Mouse (Mus musculus): ENCODE measurements around the gene Dbt.
"Not testable (repeated sequence)": the region's sequence is repeated elsewhere in the genome, so short reads cannot be mapped to it uniquely, and the experiment has no call there.

Gene Dbt

DNA sequence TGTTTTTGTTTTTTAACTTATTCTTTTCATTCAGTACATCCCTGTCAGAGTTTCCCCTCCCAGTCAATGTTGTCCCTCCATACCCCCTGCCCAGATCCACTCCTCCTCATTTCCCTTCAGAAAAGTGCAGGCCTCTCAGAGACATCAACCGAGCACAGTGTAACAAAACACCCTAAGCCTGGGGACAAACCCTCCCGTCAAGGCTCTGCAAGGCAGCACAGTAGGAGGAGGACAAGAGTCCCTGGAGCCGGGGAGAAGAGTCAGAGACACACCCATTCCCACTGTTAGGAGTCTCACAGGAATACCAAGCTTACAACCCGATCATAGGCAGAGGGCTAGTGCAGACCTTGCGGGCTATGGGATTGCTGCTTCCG lies 24.3 kb downstream of the Dbt start:
- DNase-seq (ENCODE audit: low read depth, low spot score), result no peak

DNA sequence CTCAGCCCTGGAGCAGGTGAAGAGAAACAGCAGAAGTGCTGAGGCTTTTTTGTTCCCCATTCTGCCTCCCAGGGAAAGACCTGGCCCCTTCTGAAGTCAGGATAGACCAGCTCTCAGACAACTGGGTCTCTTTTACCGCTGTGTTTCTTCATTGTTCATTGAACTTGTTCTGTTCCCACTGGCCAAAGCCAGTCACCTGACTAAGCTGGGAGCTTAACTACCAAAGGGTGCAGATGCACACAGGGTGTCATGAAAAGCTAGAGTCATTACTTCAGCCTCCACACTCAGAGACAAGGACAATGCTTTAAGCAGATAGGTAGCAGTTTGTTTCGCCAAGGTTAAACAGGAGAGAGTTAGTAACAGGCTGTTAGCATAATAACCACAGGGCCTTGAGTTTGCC lies 29.2 kb downstream of the Dbt start:
- DNase-seq (ENCODE audit: low read depth, low spot score), result no peak

DNA sequence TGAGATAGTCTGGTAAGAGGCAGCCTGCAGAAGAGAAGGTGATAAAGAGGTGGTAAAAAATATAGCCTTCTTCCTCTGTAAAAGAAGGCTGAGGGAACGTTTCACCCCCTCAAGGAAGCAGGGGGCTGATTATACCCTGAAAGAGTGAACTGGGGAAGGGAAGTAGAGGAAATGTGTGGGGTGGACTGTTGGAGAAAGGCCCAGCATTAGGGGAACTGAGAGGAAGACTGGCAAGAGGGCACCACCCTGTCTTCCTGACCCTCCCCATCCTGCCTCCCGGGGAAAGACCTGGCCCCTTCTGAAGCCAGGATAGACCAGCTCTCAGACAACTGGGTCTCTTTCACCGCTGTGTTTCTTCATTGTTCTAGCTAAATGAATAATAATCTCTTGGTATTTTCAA lies 29.7 kb downstream of the Dbt start:
- DNase-seq (ENCODE audit: low read depth, low spot score), result no peak

DNA sequence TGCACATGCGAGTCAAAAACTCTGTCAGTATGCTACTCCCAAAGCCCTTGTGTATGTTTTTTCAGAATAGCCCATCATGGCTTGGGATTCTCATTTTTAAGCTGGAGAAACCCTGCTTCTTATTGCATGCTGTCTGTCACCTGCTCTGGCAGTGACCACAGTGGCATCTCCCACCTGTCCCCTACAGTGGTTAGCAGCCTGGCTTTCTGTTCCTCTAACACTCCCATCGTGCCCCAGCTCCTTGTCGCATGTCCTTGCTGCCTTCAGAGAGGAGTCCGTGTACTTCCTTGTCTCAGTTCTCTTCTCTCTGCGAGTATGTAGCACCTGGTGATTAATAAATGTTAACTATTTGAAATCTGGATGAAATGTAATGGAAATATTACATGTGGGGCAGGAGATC lies 34.6 kb downstream of the Dbt start:
- DNase-seq (ENCODE audit: low read depth, low spot score), result no peak

DNA sequence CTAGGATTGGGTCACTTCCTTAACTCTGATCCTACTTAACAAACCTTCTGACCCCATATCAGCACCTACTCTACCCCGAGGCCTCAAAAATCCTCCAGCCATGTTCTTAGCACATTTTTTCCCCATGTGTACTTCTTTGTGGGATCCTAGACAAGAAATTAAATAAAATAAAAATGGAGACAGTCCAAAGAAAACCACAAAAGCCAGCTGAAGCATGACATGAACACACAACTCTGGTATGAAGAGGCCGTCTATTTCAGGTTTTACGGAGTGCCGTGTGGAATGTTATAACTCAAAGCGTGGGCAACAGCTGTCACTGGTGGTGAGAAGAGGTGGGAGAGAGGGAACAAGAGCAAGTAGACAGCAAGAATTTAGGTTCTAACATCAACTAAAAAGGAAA lies 38.5 kb downstream of the Dbt start:
- DNase-seq (ENCODE audit: low read depth, low spot score), result no peak

DNA sequence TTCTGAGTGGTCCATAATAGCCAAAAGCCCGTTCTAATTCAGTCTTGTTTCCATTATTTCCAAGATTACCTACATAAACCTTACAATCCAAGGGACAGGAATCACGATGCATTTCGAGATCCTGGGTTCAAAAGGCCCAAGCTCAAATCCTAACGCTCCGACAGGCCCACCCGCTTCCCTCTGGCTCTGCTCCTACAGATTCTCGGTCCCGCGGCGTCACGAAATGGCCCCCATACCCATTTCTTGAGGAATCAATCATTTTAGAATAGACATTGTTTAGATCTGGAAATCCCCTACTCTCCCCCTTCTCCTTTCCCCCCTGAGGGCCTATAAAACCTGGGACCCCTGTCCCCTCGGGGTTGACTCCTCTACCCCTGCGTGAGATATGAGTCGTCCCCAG lies 48.4 kb downstream of the Dbt start:
- not testable (repeated sequence) for DNase-seq (ENCODE audit: low read depth, low spot score)

DNA sequence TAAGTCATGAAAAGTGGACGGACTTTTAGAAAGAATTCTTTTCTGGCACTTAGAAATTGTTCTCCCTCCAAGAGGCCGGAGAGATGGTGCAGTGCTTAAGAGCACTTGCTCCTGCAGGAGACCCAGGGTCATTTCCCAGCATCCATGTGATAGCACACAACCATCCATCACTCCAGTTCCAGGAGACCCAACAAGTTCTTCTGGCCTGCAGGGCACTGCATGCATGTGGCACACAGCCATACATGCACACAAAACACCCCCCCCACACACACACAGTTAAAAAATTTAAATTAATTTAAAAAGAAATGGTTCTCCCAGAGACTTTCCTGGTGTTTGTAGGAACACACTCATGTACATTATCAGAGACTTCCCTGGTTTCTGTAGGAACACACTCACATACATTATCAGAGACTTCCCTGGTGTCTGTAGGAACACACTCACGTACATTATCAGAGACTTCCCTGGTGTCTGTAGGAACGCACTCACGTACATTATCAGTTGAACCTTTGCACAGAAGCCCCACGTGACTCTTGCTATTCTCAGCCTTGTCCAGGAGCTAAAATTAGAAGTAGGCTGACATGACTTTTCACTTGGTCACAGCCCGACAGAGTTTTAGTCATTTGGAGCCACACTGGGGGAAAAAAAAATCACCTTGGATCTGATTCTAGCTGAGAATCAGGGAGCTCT lies 49.7 kb downstream of the Dbt start, which contains the start of gene Lrrc39:
Gene Lrrc39 (plus strand): TSS at position 566 of the 687 bp plus-strand sequence.
- DNase-seq (ENCODE audit: low read depth, low spot score), result no peak

DNA sequence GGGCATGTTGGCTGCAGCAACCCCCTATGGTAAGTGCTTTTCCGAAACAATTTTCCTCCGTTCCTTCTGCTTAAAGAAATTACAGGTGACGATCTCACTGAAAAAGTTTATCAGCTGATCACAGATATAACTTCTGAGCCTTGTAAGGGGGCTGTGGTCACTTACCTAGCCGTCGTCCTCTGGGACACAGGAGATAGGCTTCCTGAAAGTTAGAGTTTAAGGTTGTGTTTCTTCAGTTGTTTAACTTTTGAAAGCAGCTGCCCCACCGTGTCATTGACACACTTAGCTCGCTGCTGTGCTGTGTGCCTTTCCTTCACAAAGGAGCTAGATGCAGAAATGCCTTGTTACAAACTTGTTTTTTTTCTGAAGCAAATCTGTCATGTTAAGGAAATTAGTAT lies 50.2 kb downstream of the Dbt start:
- no peak for DNase-seq (ENCODE audit: low read depth, low spot score)

DNA sequence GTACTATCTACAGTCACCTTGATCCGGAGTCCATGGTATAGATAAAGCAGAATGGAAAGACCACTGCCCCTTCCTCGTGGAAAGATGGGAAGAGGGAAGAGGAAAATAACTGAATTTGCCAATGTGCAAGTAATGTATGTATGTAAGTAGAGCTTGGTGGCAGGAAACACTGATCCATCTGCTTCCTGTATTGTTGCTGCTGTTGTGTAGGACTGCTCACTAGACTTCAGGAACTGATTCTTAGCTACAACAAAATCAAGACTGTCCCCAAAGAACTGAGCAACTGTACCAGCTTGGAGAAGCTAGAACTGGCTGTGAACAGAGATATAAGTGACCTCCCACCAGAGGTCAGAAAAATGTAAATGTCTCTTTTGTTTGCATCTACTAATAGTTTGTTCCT lies 57.8 kb downstream of the Dbt start:
- DNase-seq (ENCODE audit: low read depth, low spot score), result no peak

DNA sequence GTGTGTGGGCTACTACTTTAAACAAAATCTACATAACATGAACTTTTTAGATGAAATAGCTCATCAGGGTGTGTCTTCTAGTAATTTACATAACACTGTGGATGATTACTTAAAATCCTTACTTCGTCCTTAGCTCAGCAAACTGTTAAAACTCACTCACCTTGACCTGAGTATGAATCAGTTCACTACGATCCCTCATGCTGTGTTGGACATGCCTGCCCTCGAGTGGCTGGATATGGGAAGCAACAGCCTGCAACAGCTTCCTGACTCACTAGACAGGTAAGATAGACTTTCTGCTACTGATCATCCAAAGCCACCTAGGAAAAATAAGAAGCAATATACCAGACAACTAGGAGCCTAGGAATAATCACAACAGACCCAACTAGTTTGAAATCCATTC lies 64.4 kb downstream of the Dbt start:
- no peak for DNase-seq (ENCODE audit: low read depth, low spot score)

DNA sequence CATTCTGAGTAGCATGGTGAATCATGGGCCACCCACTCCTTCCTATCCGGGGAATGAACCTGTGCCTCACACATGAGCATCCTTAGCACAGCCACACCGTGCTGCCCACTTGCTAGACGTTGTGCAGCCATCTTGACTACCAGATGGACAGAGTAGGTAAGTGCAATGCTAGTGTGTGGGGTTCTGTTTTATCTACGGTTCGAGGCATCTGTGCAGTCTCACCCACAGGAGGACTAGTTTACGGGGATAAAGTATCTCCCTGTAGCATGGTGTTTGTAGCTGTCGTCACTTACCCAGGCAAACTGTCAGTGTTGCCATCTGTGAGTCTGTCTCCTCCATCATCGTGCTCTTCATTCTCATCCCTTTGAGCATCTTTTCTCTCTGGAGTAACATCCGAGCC lies 69.3 kb downstream of the Dbt start:
- DNase-seq (ENCODE audit: low read depth, low spot score), result no peak

DNA sequence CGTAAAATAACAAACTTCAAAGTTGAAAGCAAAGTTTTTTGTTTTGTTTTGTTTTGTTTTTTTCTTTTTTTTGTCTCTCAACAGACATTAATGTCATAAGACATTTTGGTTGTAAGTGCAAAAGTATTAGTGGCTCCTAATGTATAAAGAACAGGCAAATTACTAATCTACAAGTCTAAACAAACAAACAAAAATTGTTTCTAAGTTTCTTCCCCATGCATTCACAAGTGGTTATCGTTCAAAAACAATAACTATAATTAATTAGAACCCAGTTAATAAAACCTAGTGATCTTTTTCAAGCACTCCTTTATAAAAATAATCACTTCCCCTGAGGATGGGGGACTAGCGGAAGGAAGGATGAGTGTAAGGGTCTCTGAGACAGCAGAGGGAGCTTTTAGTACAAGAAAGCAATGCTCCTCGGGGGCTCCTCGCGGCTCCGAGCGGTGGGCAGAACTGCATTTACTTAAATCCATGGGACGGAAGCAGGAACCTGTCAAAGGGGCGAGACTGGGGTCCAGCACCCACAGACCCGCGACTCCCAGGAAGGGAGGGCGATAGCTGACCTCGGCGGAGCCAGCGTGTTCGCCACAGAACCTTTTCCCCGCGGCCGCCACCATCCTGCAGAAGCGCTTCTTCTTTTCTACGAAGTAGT lies 81.3 kb downstream of the Dbt start:
- no peak for DNase-seq (ENCODE audit: low read depth, low spot score)

DNA sequence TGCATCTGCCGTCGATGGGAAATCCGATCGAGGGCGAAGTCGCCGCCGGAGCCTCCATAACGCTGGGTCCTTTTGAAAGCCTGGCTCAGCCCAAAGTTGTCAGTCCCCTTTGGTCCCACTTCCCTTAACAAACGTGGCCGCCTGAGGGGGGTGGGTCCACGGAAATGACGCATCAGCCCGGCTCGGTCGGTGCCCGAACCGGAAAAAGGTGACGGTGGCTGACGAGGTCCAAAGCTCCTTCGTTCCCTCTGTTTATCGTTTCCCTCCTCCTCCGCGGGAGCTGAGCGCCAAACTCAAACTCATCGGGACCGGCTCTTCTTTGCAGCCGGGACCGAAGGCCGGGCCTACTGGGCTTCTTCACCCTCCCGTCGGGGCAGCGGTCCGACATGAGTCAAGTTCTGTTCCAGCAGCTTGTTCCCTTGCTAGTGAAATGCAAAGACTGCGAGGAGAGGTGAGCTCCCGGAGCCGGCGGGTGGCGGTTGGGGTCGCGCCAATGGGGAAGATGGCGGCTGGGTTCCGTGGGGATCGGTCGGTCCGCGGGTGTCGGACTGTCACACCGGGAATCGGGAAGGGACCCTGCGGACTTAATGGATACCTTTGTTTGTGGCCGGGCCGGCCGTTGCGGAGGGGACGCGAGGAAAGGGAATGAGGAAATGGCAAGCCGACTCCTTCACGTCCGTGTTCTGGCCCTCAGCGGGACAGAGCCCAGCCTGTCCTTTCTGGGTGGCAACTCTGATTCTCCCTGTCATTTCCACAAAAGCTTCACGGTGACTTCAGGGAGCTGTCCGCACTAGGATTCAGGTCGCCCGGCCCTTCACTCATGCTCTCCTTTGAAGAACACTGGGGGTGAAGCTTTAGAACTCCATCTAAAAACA lies 82.1 kb downstream of the Dbt start, which contains the start of gene Sass6:
Gene Sass6 (plus strand): TSS at position 255 of the 875 bp plus-strand sequence.
- DNase-seq (ENCODE audit: low read depth, low spot score), result peak; percentile 97

DNA sequence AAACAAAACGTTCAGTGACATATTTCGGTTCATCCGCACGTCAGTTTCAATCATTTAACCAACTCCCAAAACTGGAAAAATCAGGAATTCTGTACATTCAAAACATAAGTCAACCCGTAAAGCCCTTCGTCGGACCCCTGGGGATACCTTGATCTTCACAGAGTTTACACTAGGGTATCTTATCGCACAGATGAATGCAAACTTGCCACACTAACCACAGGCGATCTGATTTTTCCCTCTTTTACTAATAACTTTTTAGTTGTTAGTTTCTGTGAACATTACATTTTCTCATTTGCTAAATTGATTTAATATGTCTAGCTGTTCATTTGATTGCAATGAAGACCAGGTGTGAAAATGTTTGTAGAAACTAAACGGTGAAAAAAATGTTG lies 82.7 kb downstream of the Dbt start:
- DNase-seq (ENCODE audit: low read depth, low spot score), result no peak

Data from retina, postnatal 7 days (tissue).